Mouse (Mus musculus): ENCODE measurements around the gene Sco1. TPM values are rescaled to one million over a fixed set of nuclear protein-coding genes. Genes with fewer than 3 reads are reported as not detected.
A peak's percentile ranks its signal among the peaks of the same experiment; 100 is the strongest.
"Not testable (repeated sequence)": the region's sequence is repeated elsewhere in the genome, so short reads cannot be mapped to it uniquely, and the experiment has no call there.

The Sco1 gene
- polyA plus RNA-seq, 1 experiment: 3.5 TPM

- WGBS: 79% methylated on average over 13 of the region's 13 CpGs
- H3K4me1 ChIP-seq (ENCODE audit: control insufficient read depth, insufficient read depth, low read length): peaks cover 4% of the 10 kb centered on the region
- no peak overlapping the region for H3K4me3 ChIP-seq (replicated peaks; ENCODE audit: extremely low read depth, low read depth, low read length)
- no peak for TF ChIP-seq POLR2A (IDR thresholded peaks at IDR 0.05; ENCODE audit: borderline replicate concordance, extremely low read depth, low read depth, low read length)
- TF ChIP-seq CTCF (IDR thresholded peaks at IDR 0.05; ENCODE audit: insufficient read depth, low read length): peak; percentile 29; the same call in 1 of the 2 replicates
- no peak for DNase-seq
Observed at GRCm38 (mm10) chr11:67022354-67023115, 29.9 kb upstream of the Sco1 start.

GRCm38 (mm10) chr11:67023191-67023590 lies 29.3 kb upstream of the Sco1 start:
- DNase-seq; H3K4me1 ChIP-seq (ENCODE audit: control insufficient read depth, insufficient read depth, low read length); H3K4me3 ChIP-seq (replicated peaks; ENCODE audit: extremely low read depth, low read depth, low read length): not testable (repeated sequence)
- WGBS: 24% methylated on average over 1 of the region's 1 CpGs

GRCm38 (mm10) chr11:67023802-67024340 lies 28.6 kb upstream of the Sco1 start:
- H3K4me1 ChIP-seq (ENCODE audit: control insufficient read depth, insufficient read depth, low read length): peaks cover 4% of the 10 kb centered on the region
- DNase-seq: no peak
- 45% methylated on average over 6 of the region's 6 CpGs for WGBS
- no peak overlapping the region for H3K4me3 ChIP-seq (replicated peaks; ENCODE audit: extremely low read depth, low read depth, low read length)
- TF ChIP-seq CTCF (IDR thresholded peaks at IDR 0.05; ENCODE audit: insufficient read depth, low read length): no peak
- no peak for TF ChIP-seq POLR2A (IDR thresholded peaks at IDR 0.05; ENCODE audit: borderline replicate concordance, extremely low read depth, low read depth, low read length)

GRCm38 (mm10) chr11:67024867-67025477 lies 27.5 kb upstream of the Sco1 start, which contains the start of gene Tmem220:
Tmem220 (plus strand) TSS chr11:67025154.
- Histone ChIP-seq H3K4me3 (replicated peaks; ENCODE audit: extremely low read depth, low read depth, low read length) (peak within 1 kb of the TSS; percentile 70), H3K4me1 (ENCODE audit: control insufficient read depth, insufficient read depth, low read length) (peaks cover 4% of the 10 kb centered on the region)
- TF ChIP-seq POLR2A (IDR thresholded peaks at IDR 0.05; ENCODE audit: borderline replicate concordance, extremely low read depth, low read depth, low read length) (peak; percentile 80), CTCF (IDR thresholded peaks at IDR 0.05; ENCODE audit: insufficient read depth, low read length) (peak; percentile 81)
- WGBS: 1% methylated on average over 35 of the region's 35 CpGs
- peak; percentile 89 for DNase-seq

GRCm38 (mm10) chr11:67030904-67031602 lies 21.4 kb upstream of the Sco1 start:
- no peak for TF ChIP-seq POLR2A (IDR thresholded peaks at IDR 0.05; ENCODE audit: borderline replicate concordance, extremely low read depth, low read depth, low read length)
- TF ChIP-seq CTCF (IDR thresholded peaks at IDR 0.05; ENCODE audit: insufficient read depth, low read length): no peak
- H3K4me1 ChIP-seq (ENCODE audit: control insufficient read depth, insufficient read depth, low read length): no peaks in the 10 kb centered on the region
- 47% methylated on average over 16 of the region's 16 CpGs for WGBS
- DNase-seq: no peak
- H3K4me3 ChIP-seq (replicated peaks; ENCODE audit: extremely low read depth, low read depth, low read length): no peak overlapping the region

- TF ChIP-seq CTCF (IDR thresholded peaks at IDR 0.05; ENCODE audit: insufficient read depth, low read length) (no peak), POLR2A (IDR thresholded peaks at IDR 0.05; ENCODE audit: borderline replicate concordance, extremely low read depth, low read depth, low read length) (no peak)
- 62% methylated on average over 2 of the region's 2 CpGs for WGBS
- no peak overlapping the region for H3K4me3 ChIP-seq (replicated peaks; ENCODE audit: extremely low read depth, low read depth, low read length)
- H3K4me1 ChIP-seq (ENCODE audit: control insufficient read depth, insufficient read depth, low read length): no peaks in the 10 kb centered on the region
- DNase-seq: no peak
Observed at GRCm38 (mm10) chr11:67031603-67031915, 20.9 kb upstream of the Sco1 start.

- TF ChIP-seq CTCF (IDR thresholded peaks at IDR 0.05; ENCODE audit: insufficient read depth, low read length) (no peak), POLR2A (IDR thresholded peaks at IDR 0.05; ENCODE audit: borderline replicate concordance, extremely low read depth, low read depth, low read length) (no peak)
- Histone ChIP-seq H3K4me3 (replicated peaks; ENCODE audit: extremely low read depth, low read depth, low read length) (no peak overlapping the region), H3K4me1 (ENCODE audit: control insufficient read depth, insufficient read depth, low read length) (no peaks in the 10 kb centered on the region)
- WGBS: 58% methylated on average over 4 of the region's 4 CpGs
- DNase-seq: peak; percentile 38
Observed at GRCm38 (mm10) chr11:67034775-67035485, 17.5 kb upstream of the Sco1 start.

GRCm38 (mm10) chr11:67036229-67036628 lies 16.2 kb upstream of the Sco1 start:
- TF ChIP-seq POLR2A (IDR thresholded peaks at IDR 0.05; ENCODE audit: borderline replicate concordance, extremely low read depth, low read depth, low read length): no peak
- no peak for TF ChIP-seq CTCF (IDR thresholded peaks at IDR 0.05; ENCODE audit: insufficient read depth, low read length)

GRCm38 (mm10) chr11:67036892-67037291 lies 15.6 kb upstream of the Sco1 start:
- TF ChIP-seq POLR2A (IDR thresholded peaks at IDR 0.05; ENCODE audit: borderline replicate concordance, extremely low read depth, low read depth, low read length): no peak
- no peak for TF ChIP-seq CTCF (IDR thresholded peaks at IDR 0.05; ENCODE audit: insufficient read depth, low read length)
- 90% methylated on average over 9 of the region's 9 CpGs for WGBS
- no peaks in the 10 kb centered on the region for H3K4me1 ChIP-seq (ENCODE audit: control insufficient read depth, insufficient read depth, low read length)
- H3K4me3 ChIP-seq (replicated peaks; ENCODE audit: extremely low read depth, low read depth, low read length): no peak overlapping the region
- no peak for DNase-seq

More at GRCm38 (mm10) chr11:67036229-67036628, 16.2 kb upstream of the Sco1 start:
- 87% methylated on average over 6 of the region's 6 CpGs for WGBS
- H3K4me3 ChIP-seq (replicated peaks; ENCODE audit: extremely low read depth, low read depth, low read length): no peak overlapping the region
- DNase-seq: no peak
- no peaks in the 10 kb centered on the region for H3K4me1 ChIP-seq (ENCODE audit: control insufficient read depth, insufficient read depth, low read length)
